Mouse (Mus musculus) kidney, postnatal 10 days (tissue): ENCODE data around the gene Nhlrc4.
A peak's percentile ranks its signal among the peaks of the same experiment; 100 is the strongest.

ENCODE experiments used
- DNase-seq: peaks from one replicate; pipeline ENCODE4 v3.0.0; 2021; ENCODE audit warnings: mixed read lengths

Gene Nhlrc4

GRCm38 (mm10) chr17:25957586-25958051, 12.9 kb upstream of the Nhlrc4 start:
- no peak for DNase-seq

- no peak for DNase-seq
Measured at GRCm38 (mm10) chr17:25956631-25957030, 11.9 kb upstream of the Nhlrc4 start.

GRCm38 (mm10) chr17:25956201-25956600, 11.4 kb upstream of the Nhlrc4 start:
- DNase-seq = no peak

- DNase-seq = no peak
Measured at GRCm38 (mm10) chr17:25955736-25956135, 11.0 kb upstream of the Nhlrc4 start.

- no peak for DNase-seq
Measured at GRCm38 (mm10) chr17:25954671-25955070, 9.9 kb upstream of the Nhlrc4 start.

GRCm38 (mm10) chr17:25953161-25953560, 8.4 kb upstream of the Nhlrc4 start:
- DNase-seq = no peak

GRCm38 (mm10) chr17:25951803-25952623, 7.3 kb upstream of the Nhlrc4 start, which contains the start of gene A930017K11Rik:
TSS of gene A930017K11Rik (minus strand) at chr17:25952565.
- DNase-seq = peak; percentile 58

GRCm38 (mm10) chr17:25951225-25951802, 6.6 kb upstream of the Nhlrc4 start:
- no peak for DNase-seq

GRCm38 (mm10) chr17:25950706-25951105, 5.9 kb upstream of the Nhlrc4 start:
- DNase-seq = no peak

- DNase-seq = no peak
Measured at GRCm38 (mm10) chr17:25949981-25950380, 5.2 kb upstream of the Nhlrc4 start.

GRCm38 (mm10) chr17:25948051-25948450, 3.3 kb upstream of the Nhlrc4 start:
- DNase-seq = no peak

GRCm38 (mm10) chr17:25947576-25947975, 2.8 kb upstream of the Nhlrc4 start:
- DNase-seq = no peak

- no peak for DNase-seq
Measured at GRCm38 (mm10) chr17:25946891-25947290, 2.1 kb upstream of the Nhlrc4 start.

- no peak for DNase-seq
Measured at GRCm38 (mm10) chr17:25946349-25946748, 1.6 kb upstream of the Nhlrc4 start.

- peak; percentile 65 for DNase-seq
Measured at GRCm38 (mm10) chr17:25945517-25946155, 875 bp upstream of the Nhlrc4 start.

GRCm38 (mm10) chr17:25943769-25944168, 992 bp downstream of the Nhlrc4 start:
- no peak for DNase-seq

GRCm38 (mm10) chr17:25943221-25943620, 1.5 kb downstream of the Nhlrc4 start:
- no peak for DNase-seq

- no peak for DNase-seq
Measured at GRCm38 (mm10) chr17:25942597-25943151, 2.1 kb downstream of the Nhlrc4 start.

- peak; percentile 89 for DNase-seq
Measured at GRCm38 (mm10) chr17:25941511-25942241, 3.1 kb downstream of the Nhlrc4 start.

- DNase-seq = no peak
Measured at GRCm38 (mm10) chr17:25934526-25934925, 10.2 kb downstream of the Nhlrc4 start.

GRCm38 (mm10) chr17:25925348-25925747, 19.4 kb downstream of the Nhlrc4 start:
- DNase-seq = no peak

- peak; percentile 43 for DNase-seq
Measured at GRCm38 (mm10) chr17:25922120-25922519, 22.6 kb downstream of the Nhlrc4 start.
